Mouse (Mus musculus): Measurements from ENCODE around the gene Stac3.

DNA sequence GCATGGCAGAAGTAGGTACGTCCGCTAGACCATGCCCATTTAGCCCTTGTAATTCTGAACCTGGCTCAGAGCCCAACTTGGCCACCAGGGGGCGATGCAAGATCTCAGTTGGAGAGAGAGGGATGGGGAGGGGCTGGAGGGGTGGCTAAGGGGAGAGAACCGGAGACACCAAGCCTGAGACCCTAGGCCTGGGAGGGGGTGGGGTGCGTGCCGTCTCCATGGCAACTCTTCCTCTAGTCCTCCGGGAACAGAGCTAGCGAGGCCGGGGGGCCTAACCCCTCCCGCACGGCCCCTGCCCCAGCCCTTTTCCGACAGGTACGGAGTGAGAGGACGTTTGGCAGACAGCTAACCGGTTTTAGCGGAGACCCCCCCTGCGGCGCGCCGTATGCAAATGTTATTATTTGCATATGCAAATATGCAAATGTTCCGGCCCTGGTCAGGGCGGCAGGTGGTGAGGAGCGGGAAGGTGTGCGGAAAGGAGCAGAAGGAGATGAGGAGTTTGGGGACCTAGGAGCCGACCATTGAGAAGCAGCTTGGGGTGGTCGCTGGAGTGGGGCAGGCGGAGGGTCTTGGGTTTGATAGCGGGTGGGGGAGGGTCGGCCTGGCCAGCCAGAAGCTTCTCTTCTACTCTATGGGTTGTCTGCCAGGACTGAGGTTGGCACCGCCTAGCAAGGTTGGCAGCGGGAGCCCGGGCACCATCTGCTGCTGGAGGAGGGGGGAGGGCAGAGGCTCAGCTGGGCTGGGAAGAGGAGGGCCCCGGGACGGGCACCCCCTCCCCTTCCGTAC, 7.8 kb downstream of the Stac3 start:
- TF ChIP-seq ZNF384 (IDR thresholded peaks at IDR 0.05; ENCODE audit: low read depth, low read length) (no peak), ZC3H11A (IDR thresholded peaks at IDR 0.05; ENCODE audit: borderline replicate concordance, low read depth, low read length) (0 out of 2 replicates have a peak, but pooled peaks have one; percentile 35), MAFK (IDR thresholded peaks at IDR 0.05; ENCODE audit: insufficient read depth, low read depth, low read length) (no peak)
